Mouse (Mus musculus): ENCODE results near the gene Csrp1.

Csrp1 gene

GRCm38 (mm10) chr1:135731897-135732684, 12.2 kb downstream of the Csrp1 start:
- DNase-seq (ENCODE audit: low read depth, low spot score) = no peak

- no peak for DNase-seq (ENCODE audit: low read depth, low spot score)
Measured at GRCm38 (mm10) chr1:135734225-135734937, 14.5 kb downstream of the Csrp1 start.

GRCm38 (mm10) chr1:135735460-135735859, 15.6 kb downstream of the Csrp1 start:
- DNase-seq (ENCODE audit: low read depth, low spot score) = no peak

DNA sequence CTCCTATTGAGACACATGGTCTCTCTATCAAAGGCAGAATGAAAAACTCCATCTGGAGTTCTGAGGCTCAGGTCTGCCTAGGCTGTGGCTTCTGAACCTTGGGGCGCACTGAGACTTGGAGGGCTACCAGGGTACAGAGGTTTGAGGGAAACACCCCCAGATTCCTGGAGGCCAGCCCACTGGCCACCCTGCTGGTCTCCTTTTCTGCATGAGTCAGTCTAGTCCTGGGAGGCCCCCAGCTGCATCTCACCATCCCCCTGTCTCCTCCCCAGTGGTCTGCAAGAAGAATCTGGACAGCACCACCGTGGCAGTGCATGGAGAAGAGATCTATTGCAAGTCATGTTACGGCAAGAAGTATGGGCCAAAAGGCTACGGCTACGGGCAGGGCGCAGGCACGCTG, 25.1 kb downstream of the Csrp1 start:
- no peak for DNase-seq (ENCODE audit: low read depth, low spot score)

DNA sequence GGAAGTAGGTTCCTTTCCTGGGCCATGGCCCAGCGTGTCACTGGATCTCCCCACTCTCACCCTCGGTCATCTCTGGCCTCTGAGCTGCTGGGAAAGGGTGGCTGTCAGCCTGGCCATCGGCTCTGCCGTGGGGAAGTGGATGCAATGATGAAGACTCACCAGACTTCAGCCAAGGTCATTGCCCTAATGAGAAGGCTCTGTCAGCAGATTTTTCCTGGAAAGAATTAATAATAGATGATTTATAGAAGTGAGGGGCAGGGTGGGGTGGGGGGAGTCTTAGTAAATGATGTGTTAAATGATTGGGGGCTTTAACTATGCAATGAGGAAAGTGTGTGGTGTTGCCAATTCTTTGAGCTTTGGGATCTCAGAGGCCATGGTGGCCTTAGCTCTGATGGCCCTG, 26.4 kb downstream of the Csrp1 start:
- no peak for DNase-seq (ENCODE audit: low read depth, low spot score)

DNA sequence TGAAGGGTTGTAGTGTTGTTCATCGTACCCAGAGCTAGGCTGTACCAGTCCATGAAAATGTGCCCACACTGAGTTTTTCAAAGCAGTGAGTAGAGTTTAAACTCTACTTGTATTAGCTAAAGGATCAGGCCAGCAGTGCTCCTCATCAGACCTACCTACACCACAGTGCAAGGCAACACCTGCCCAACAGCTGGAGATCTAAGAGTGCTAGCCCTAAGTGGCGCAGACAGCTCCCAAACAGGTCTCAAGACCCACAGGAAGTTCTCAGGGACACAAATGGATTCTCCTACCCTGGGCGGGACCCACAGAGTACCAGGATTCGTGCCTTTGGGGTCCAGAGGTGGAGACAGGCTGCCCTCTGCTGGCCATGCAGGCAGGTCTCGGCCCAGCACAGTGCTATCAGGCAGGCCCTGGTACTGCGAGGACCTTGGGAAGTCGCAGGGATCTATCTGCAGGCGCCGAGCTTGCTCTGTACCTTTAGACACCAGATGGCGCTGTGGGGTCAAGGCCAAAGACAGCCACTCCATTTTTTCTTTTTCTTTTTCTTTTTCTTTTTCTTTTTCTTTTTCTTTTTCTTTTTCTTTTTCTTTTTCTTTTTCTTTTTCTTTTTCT, 33.0 kb downstream of the Csrp1 start:
- DNase-seq (ENCODE audit: low read depth, low spot score) = peak; percentile 82

DNA sequence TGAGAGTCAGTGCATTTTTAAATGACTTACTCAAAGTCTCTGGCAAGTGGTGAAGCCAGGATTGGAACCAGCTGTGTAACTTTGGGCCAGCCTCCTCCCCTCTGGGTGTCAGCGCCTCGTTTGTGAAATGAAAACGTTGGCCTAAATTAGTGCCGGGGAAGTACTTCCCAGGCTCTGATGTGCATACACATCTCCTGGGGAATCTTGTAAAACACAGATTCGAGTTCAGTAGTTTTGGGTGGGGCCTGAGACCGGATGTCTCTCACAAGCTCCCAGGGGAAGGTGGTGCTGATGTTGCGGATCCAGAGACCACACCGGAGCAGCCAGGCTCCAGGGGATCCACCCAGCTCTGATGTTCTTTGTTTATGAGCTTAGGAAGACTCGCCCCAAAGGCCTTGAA, 35.4 kb downstream of the Csrp1 start:
- DNase-seq (ENCODE audit: low read depth, low spot score) = no peak

DNA sequence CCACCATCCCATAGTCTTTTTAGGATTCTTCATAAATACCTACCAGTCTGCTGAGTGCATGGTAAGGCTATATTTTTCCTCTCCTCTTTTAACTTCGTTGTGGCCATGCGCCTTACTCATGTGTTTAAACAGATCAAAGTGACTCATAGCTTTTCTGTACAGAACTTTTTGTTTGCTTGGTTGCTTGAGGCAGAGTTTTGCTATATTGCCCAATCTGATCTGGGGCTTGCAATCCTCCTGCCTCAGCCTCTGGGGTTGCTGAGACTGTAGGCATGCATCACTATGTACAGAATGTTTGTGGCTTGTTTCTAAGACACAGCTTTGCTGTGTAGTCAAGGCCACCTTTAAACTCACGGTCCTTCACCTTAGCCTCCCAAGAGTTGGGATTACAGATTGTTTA, 36.1 kb downstream of the Csrp1 start:
- DNase-seq (ENCODE audit: low read depth, low spot score) = no peak

- no peak for DNase-seq (ENCODE audit: low read depth, low spot score)
Measured at GRCm38 (mm10) chr1:135757287-135757686, 37.4 kb downstream of the Csrp1 start.

DNA sequence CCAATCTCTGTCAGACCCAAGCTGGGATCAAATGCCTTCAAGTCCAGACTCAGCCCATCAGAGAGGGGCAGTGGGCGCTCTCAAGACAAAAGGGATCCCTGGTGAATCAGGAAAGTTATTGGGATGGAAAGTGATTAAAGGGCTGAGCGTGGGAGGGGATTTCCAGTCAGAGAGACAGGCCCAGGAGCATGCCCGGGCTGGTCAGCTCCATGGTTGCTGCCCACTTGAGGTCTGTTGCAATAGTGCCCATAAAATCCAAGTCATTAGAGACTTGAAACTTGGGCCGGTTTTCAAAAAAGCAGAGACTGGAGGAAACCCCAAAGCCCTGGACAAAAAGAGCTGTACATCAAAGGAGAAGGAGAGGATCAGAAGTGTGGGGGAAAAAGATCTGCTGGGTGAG, 39.8 kb downstream of the Csrp1 start:
- DNase-seq (ENCODE audit: low read depth, low spot score) = no peak

DNA sequence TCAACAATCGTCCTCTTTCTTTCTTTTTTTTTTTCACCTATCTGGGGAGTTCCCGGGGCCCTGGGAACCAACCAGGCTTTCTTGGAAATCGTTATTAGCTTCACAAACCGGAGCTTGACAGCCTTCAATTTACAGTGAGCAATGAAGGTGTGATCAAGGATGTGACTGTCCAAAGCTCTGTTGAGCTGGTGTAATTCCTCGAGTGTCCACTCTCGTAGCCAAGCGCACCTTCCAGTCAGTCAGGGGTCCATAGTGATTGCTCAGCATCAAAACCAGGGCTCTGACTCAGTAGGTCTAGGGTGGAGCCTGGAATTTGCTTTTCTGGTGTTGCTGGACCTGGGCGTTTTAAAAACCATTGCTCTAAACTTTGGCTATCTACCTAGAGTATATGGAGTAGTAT, 40.4 kb downstream of the Csrp1 start:
- DNase-seq (ENCODE audit: low read depth, low spot score) = no peak

GRCm38 (mm10) chr1:135761728-135762127, 41.9 kb downstream of the Csrp1 start:
- DNase-seq (ENCODE audit: low read depth, low spot score) = no peak

DNA sequence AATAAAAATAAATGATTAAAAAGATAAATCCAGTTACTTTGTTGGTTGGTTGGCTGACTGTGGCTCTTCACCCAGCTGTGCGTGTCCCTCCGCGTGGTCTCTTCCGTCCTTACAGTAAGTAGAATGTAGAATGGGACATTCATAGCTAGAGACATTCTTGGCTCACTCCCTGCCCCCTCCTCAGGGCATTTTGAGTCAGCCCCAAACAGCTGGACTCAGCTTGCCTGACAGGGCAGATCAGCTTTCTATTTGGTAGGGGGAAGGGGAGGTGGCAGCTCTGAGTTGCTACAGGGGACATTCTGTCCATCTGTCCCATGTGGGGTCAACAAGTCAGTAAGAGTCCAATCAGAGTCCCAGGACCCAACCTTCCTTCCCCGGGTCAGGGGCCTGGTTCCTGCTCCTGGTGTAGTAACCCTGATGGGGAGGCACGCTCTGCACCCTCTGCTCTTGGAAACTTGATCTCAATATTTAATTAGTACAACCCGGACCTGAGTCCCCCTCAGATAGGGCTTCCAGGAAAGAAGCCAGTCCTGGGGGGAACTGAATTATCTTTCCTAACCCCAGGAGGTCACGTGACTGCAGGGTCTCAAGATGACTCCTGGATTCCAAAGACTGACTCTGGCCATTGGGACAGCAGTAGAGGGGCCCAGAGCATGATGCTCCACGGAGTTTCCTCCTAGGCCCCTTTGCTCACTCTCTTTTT, 43.8 kb downstream of the Csrp1 start:
- DNase-seq (ENCODE audit: low read depth, low spot score) = no peak

DNA sequence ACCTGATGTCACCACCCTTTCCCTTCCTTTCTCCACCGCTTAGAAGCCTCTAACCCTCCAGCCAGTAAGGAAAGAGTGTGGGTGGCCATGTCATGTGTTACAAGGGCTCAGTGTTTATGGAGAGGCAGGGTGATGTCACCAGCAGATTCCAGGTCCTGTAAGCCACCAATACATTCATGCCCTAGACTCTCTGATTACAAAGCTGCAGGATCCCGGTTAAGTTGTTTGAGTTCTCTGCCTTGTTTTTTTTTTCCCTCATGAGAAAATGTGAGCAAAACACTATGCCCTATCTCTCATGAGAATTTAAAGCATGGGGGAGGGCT, 44.3 kb downstream of the Csrp1 start:
- no peak for DNase-seq (ENCODE audit: low read depth, low spot score)

DNA sequence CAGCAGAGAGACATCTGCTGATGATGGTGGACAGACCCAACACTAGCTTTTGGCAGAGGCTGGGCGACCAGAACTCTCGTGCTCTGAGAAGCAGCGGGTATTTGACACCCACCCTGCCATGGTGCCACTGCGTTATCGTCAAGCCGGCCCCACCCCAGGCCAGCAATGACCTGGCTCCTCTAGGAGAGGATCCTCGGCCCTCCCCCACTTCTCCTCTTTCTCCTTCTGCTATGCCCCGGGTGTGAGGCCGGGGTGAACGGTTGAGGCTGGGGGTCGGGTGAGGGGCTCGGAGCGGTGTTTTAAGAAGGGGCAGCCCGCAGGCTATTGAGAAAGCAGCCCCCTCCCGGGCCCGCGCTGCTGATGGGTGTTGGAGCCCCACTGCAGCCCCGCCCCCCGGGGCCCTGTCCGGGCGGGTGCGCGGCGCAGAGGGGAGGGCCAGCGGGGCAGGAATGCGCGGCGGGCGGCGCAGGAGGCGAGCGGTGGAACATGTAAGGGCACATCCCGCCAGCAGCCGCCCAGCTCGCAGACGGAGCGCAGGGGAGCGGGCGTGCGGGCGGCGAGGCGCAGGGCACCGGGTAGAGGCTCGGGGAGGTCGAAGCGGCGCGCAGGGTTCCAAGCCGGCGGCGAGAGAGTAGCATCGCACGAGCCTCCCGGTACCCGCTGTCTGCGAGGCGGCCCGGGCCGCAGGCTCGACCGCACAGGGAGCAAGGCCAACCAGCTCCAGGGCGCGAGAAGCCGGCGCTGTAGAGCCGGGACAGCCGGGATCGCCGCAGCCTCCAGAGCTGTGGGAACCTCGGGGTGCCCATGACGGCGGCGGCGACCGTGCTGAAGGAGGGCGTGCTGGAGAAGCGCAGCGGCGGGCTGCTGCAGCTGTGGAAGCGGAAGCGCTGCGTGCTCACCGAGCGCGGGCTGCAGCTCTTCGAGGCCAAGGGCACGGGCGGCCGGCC, 46.1 kb downstream of the Csrp1 start, which contains the start of gene Phlda3:
TSS of gene Phlda3 (plus strand) at position 475 of the 947 bp plus-strand sequence.
- DNase-seq (ENCODE audit: low read depth, low spot score) = no peak

DNA sequence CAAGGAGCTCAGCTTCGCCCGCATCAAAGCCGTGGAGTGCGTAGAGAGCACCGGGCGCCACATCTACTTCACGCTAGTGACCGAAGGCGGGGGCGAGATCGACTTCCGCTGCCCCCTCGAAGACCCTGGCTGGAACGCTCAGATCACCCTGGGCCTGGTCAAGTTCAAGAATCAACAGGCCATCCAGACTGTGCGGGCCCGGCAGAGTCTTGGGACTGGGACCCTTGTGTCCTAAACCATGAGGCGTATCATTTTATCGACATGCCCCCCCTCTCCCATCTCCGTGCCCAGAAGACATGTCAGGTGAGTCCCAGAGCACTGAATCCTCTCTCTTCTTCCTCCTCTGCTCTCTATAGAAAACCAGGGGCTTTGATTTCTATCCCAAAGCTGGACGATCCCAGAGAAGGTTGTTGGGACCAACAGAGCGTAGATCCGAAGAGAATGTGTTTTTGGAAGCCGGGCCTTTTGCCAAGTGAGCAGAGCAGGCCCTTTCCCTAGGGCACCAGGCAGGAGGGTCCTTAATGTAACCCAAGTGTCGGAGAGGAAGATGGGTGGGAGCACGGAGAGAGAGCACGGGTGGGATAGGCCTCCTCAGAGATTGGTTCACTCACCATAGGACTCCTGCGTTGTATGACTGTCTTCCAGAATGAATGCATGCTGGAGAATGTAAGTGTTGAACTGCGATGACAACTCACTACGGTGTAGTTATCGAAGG, 46.9 kb downstream of the Csrp1 start:
- DNase-seq (ENCODE audit: low read depth, low spot score) = no peak

DNA sequence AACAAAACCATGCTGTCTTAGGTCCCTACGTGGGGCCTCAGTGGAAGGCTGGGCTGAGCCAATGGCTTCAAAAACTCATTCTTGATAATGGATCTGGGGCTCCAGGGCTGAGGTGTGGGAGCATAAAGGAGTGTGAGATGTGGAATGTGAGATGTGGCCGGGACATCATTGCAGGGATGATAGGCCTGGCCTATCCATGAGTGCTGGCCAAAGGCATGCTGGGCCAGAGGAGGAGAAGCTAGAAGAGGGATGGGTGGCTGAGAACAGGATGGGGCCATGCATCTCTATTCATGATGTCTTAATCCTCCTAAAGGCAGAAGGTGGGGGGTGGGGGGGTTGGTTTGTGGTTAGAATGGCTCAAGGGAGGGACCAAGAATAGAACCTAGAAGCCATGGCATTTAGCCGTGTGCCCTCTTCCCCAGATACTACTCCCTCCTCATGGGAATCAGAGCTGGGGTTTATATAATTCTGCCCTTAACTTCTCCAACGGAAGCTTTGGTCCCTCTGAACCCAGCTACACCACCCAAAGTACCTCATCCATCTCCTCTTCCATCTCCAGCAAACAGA, 47.5 kb downstream of the Csrp1 start:
- DNase-seq (ENCODE audit: low read depth, low spot score) = no peak

DNA sequence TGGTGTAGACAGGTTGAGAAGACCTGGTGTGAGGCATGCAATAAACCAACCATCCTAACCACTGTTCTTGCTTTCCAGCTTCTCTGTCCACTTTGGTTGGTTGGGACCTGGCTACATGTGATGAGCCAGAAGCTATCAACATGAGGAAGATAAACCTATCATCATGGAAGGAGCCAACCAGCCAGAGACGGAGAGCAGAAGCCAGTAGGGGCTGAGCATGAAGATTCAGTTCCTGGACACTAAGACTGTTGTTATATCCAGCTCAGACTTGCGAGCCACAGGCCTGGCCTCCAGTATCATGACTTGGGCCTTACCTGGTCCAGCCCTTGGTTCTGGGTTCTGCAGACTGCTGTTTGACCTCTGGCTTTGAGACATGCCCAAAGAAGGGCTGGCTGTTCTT, 48.5 kb downstream of the Csrp1 start:
- DNase-seq (ENCODE audit: low read depth, low spot score) = no peak

DNA sequence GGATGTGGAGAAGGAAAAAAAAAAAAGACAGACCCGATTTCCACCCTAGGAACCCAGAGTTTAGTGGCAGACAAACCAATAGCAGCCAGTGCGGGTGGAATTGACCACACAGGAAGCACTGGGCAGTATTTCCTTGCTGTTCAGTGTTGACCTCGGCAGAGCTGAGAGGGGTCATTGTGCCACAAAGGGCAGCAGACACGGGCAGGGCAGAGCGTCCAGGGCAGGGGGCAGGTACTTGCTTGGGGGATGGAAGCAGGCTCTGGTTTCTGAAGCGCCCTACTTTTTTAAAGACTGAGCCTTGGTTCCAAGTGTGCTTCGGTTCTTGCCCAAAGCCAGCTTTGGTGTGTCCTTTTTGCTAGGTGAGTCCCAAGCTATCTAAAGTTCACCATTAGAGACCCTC, 50.4 kb downstream of the Csrp1 start:
- DNase-seq (ENCODE audit: low read depth, low spot score) = no peak

DNA sequence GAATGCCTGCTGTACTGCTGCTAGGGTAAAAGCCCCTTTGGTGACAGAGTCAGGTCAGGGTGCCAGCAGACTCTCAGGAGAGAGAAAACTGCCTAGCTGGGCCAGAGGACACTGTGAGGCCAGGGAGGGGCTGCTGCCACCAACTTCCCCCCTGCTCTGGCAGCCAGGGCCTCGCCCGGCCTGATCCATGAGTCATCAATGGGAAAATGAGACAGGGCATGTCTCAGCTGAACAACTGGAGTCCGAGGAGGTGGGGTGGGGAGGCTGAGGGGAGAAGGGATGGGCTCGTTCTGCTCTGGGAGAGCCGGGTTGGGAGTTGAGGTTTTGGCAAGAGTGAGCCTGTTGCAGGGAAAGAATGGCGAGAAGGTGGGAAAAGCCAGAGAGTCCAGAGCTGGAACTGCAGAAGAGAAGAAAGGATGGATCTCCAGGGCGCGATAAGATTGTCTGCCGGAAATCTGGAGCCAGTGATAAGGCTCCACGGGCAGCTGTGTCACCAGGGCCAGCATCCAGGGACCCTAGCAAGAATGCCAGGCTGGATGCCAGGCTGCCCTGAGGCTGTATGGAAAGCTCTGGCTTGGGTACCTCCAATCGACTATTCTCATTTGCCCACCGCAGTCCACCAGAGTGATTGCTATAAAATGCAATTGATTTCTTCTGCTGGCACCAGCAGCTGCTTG, 51.2 kb downstream of the Csrp1 start:
- DNase-seq (ENCODE audit: low read depth, low spot score) = no peak
